Mouse (Mus musculus) lung, adult 2 months (tissue): Measurements from ENCODE around the gene Hist1h1b.

Experiments
- CTCF ChIP-seq: fragments of 200-500 bp; IDR thresholded peaks from 2 replicates; pipeline ENCODE4 v1.5.1; 2011; ENCODE audit warnings: mild to moderate bottlenecking, low read length, control low read depth; ENCODE audit not compliant: insufficient read depth
- POLR2A ChIP-seq: fragments of 200-500 bp; IDR thresholded peaks from 2 replicates; pipeline ENCODE4 v1.6.1; 2011; ENCODE audit warnings: low read depth, mild to moderate bottlenecking, control low read depth, low read length, borderline replicate concordance; ENCODE audit errors: extremely low read depth

GRCm38 (mm10) chr13:21795584-21795983 lies 15.2 kb upstream of the Hist1h1b start:
- TF ChIP-seq CTCF (no peak), POLR2A (no peak)
